Mouse (Mus musculus) embryonic facial prominence, embryonic 12.5 days (tissue): ENCODE results near the gene Ppp1r13b. TPM values are rescaled to one million over a fixed set of nuclear protein-coding genes. Genes with fewer than 3 reads are reported as not detected.

Experiments used
- ATAC-seq: fragments of 200-750 bp; cut with Nextera tagmentation; 2 replicates; pipeline ENCODE4 v1.8.0; 2017; ENCODE audit not compliant: insufficient number of reproducible peaks, insufficient read depth, low FRiP score, low TSS enrichment
- H3K27ac ChIP-seq: fragments of 300-500 bp; sonication (generic); 2 replicates; pipeline ENCODE4 v1.5.1; 2016; ENCODE audit warnings: mild to moderate bottlenecking
- H3K27me3 ChIP-seq: fragments of 300-500 bp; sonication (generic); 2 replicates; pipeline ENCODE4 v1.6.1; 2016; ENCODE audit warnings: mild to moderate bottlenecking, moderate library complexity
- H3K36me3 ChIP-seq: fragments of 300-500 bp; sonication (generic); 2 replicates; pipeline ENCODE4 v1.6.1; 2016; ENCODE audit warnings: mild to moderate bottlenecking
- H3K4me1 ChIP-seq: fragments of 300-500 bp; sonication (generic); 2 replicates; pipeline ENCODE4 v1.6.1; 2016
- H3K4me2 ChIP-seq: fragments of 300-500 bp; sonication (generic); replicated peaks from 2 replicates; pipeline ENCODE4 v1.6.1; 2016; ENCODE audit warnings: mild to moderate bottlenecking, moderate library complexity
- H3K4me3 ChIP-seq: fragments of 300-500 bp; sonication (generic); 2 replicates; pipeline ENCODE4 v1.5.1; 2016; ENCODE audit warnings: mild to moderate bottlenecking
- H3K9ac ChIP-seq: fragments of 300-500 bp; sonication (generic); 2 replicates; pipeline ENCODE4 v1.6.1; 2016; ENCODE audit warnings: mild to moderate bottlenecking, moderate library complexity
- H3K9me3 ChIP-seq: fragments of 300-500 bp; sonication (generic); 2 replicates; pipeline ENCODE4 v1.6.1; 2016; ENCODE audit warnings: mild to moderate bottlenecking, moderate library complexity
- WGBS: fragments of 180-500 bp; shearing (Covaris S2); methylation state at CpG from one replicate; pipeline ENCODE4 v1.1.7; 2016; 5-methylcytosine and 5-hydroxymethylcytosine counted together
- polyA plus RNA-seq: library from polyadenylated mRNA; unstranded; fragments of >200 nt; fragmentation: Nextera tagmentation; extraction: Ambion mirVana; gene quantifications from 2 replicates; pipeline ENCODE4 v1.2.1, GENCODE M21; 2016

Gene Ppp1r13b
- polyA plus RNA-seq, 1 experiment from 2014 or later: 13.5 TPM

GRCm38 (mm10) chr12:111800459-111801183, 107.3 kb downstream of the Ppp1r13b start:
- WGBS: 89% methylated on average over 10 of the region's 10 CpGs
- Histone ChIP-seq H3K4me1 (no peaks in the 10 kb centered on the region), H3K4me2 (no peak overlapping the region), H3K27ac (no peak overlapping the region), H3K36me3 (peaks cover 84% of the 10 kb centered on the region), H3K9ac (no peak overlapping the region), H3K9me3 (no peaks in the 10 kb centered on the region), H3K27me3 (no peaks in the 10 kb centered on the region), H3K4me3 (no peak overlapping the region)
- ATAC-seq: no peak

GRCm38 (mm10) chr12:111798493-111798892, 109.4 kb downstream of the Ppp1r13b start:
- ATAC-seq: no peak
- H3K27ac ChIP-seq: no peak overlapping the region
- no peaks in the 10 kb centered on the region for H3K4me1 ChIP-seq
- no peak overlapping the region for H3K4me3 ChIP-seq
- H3K9ac ChIP-seq: no peak overlapping the region
- peaks cover 84% of the 10 kb centered on the region for H3K36me3 ChIP-seq
- H3K9me3 ChIP-seq: no peaks in the 10 kb centered on the region
- H3K27me3 ChIP-seq: no peaks in the 10 kb centered on the region
- 91% methylated on average over 13 of the region's 13 CpGs for WGBS
- no peak overlapping the region for H3K4me2 ChIP-seq

DNA sequence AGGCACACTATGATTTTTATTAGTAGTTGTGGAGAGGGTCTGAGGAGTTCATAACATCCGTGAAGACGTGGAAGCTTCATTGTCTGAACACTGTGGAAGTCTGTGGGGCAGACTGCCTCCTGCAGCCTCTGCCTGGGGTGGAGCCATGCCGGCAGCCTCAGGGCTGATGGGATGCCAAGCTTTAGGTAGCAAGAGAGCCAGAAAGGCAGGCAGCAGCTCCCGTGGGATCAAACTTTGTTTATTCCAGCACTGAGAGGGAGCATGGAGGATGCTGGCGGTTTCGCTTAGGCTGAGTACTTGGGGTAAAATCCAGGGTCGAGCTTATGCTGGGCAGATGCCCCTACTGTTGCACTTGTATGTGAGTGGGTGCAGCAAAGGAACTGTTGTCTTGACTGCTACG, 110.7 kb downstream of the Ppp1r13b start:
- ATAC-seq: no peak
- H3K9me3 ChIP-seq: no peaks in the 10 kb centered on the region
- H3K36me3 ChIP-seq: peaks cover 87% of the 10 kb centered on the region
- H3K4me1 ChIP-seq: no peaks in the 10 kb centered on the region
- no peak overlapping the region for H3K9ac ChIP-seq
- no peak overlapping the region for H3K4me2 ChIP-seq
- H3K27ac ChIP-seq: no peak overlapping the region
- 81% methylated on average over 8 of the region's 8 CpGs for WGBS
- no peaks in the 10 kb centered on the region for H3K27me3 ChIP-seq
- H3K4me3 ChIP-seq: no peak overlapping the region

DNA sequence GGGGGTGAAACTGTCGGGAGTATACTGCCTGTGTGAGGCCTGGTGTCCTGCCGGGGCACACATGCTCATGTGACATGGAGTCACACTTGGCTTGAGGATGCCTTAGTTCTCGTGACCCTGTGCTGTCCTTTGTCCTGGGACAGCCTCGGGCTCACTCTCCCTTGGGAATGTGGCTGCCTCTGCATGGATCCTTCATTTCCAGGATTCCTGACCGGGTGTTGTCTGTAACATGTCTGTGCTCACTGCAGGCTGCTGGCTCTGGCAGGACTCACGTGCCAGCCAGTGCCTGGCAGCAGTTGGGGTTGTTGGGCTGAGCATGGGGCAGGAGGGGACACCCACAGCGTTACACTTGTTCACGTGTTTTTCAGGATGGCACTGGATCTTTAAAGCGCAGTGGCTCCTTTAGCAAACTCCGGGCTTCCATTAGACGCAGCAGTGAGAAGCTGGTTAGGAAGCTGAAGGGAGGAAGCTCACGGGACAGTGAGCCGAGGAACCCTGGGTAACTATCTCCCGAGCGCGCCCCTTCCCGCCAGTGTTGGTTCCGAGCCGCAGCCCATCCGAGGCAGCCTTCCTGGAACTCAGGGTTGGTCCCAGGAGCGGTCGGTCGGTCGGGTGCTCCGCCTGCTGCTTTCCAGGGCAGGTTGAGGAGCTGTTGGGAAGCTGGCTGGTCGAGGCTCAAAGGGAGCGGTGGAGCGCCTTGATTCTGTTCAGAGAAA, 112.6 kb downstream of the Ppp1r13b start:
- no peaks in the 10 kb centered on the region for H3K4me1 ChIP-seq
- no peak overlapping the region for H3K4me3 ChIP-seq
- no peaks in the 10 kb centered on the region for H3K9me3 ChIP-seq
- peaks cover 92% of the 10 kb centered on the region for H3K36me3 ChIP-seq
- 0 out of 2 replicates have a peak overlapping the region, but pooled peaks have one; percentile 23 for H3K27ac ChIP-seq
- ATAC-seq: no peak
- 92% methylated on average over 28 of the region's 28 CpGs for WGBS
- no peak overlapping the region for H3K9ac ChIP-seq
- no peak overlapping the region for H3K4me2 ChIP-seq
- H3K27me3 ChIP-seq: no peaks in the 10 kb centered on the region

- H3K36me3 ChIP-seq: peaks cover 94% of the 10 kb centered on the region
- H3K9ac ChIP-seq: no peak overlapping the region
- H3K4me2 ChIP-seq: no peak overlapping the region
- no peak overlapping the region for H3K4me3 ChIP-seq
- WGBS: 92% methylated on average over 18 of the region's 18 CpGs
- H3K27ac ChIP-seq: no peak overlapping the region
- H3K9me3 ChIP-seq: no peaks in the 10 kb centered on the region
- H3K27me3 ChIP-seq: no peaks in the 10 kb centered on the region
- no peak for ATAC-seq
- H3K4me1 ChIP-seq: no peaks in the 10 kb centered on the region
Measured at GRCm38 (mm10) chr12:111794526-111795179, 113.3 kb downstream of the Ppp1r13b start.

DNA sequence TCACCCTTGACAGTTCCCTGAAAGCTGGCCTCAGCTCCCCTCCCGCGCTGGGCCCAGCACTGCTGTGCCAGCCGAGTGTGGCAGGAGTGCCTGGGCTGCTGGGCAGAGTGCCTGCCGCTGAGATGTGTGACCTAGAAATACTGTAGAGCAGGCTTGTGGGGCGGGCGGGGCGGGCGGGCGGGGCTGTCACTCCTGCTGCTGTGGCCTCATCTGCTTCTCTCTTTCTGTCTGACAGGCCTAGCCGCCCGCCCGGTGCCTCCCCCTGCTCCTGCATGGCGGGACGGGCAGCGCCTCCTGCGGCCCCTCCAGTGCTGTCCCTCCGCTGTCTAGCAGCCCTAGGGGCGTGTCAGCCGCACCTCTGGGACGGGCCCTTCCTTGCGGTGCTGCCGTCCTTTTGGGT, 113.8 kb downstream of the Ppp1r13b start:
- H3K27ac ChIP-seq: no peak overlapping the region
- 82% methylated on average over 22 of the region's 22 CpGs for WGBS
- H3K36me3 ChIP-seq: peaks cover 95% of the 10 kb centered on the region
- H3K27me3 ChIP-seq: no peaks in the 10 kb centered on the region
- H3K4me2 ChIP-seq: no peak overlapping the region
- no peak overlapping the region for H3K9ac ChIP-seq
- no peaks in the 10 kb centered on the region for H3K4me1 ChIP-seq
- H3K9me3 ChIP-seq: no peaks in the 10 kb centered on the region
- ATAC-seq: no peak; the same call in 1 of the 2 replicates
- H3K4me3 ChIP-seq: no peak overlapping the region

GRCm38 (mm10) chr12:111791474-111792104, 116.3 kb downstream of the Ppp1r13b start:
- no peak overlapping the region for H3K4me2 ChIP-seq
- ATAC-seq: no peak
- WGBS: 90% methylated on average over 13 of the region's 13 CpGs
- H3K27me3 ChIP-seq: no peaks in the 10 kb centered on the region
- no peak overlapping the region for H3K9ac ChIP-seq
- H3K36me3 ChIP-seq: peaks cover 97% of the 10 kb centered on the region
- no peak overlapping the region for H3K4me3 ChIP-seq
- H3K27ac ChIP-seq: no peak overlapping the region
- no peaks in the 10 kb centered on the region for H3K4me1 ChIP-seq
- H3K9me3 ChIP-seq: no peaks in the 10 kb centered on the region

- no peak overlapping the region for H3K4me3 ChIP-seq
- no peak for ATAC-seq
- H3K27me3 ChIP-seq: no peaks in the 10 kb centered on the region
- H3K36me3 ChIP-seq: peaks cover 97% of the 10 kb centered on the region
- no peak overlapping the region for H3K4me2 ChIP-seq
- 93% methylated on average over 7 of the region's 7 CpGs for WGBS
- no peaks in the 10 kb centered on the region for H3K9me3 ChIP-seq
- no peak overlapping the region for H3K9ac ChIP-seq
- no peaks in the 10 kb centered on the region for H3K4me1 ChIP-seq
- H3K27ac ChIP-seq: no peak overlapping the region
Measured at GRCm38 (mm10) chr12:111790631-111791030, 117.3 kb downstream of the Ppp1r13b start.

DNA sequence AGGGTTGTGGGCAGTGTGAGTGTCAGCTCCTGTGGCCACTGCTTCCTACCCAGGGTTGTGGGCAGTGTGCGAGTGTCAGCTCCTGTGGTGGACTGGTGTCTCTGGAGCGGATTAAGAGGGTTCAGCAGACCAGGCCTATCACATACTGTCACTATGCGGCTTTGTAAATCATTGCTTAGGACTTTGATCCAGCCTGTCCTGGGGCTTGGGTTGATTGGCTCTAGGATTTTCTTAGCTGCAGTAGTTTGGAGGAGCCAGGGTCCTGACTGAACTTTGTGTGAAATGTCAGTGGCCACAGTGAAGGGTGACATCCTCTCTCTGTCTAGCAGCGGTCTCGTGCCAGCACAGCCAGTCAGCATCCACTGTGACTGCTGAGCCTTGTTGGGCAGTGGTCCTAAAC, 117.8 kb downstream of the Ppp1r13b start:
- no peak overlapping the region for H3K4me3 ChIP-seq
- 93% methylated on average over 5 of the region's 5 CpGs for WGBS
- ATAC-seq: no peak
- H3K9ac ChIP-seq: no peak overlapping the region
- H3K4me2 ChIP-seq: no peak overlapping the region
- no peaks in the 10 kb centered on the region for H3K27me3 ChIP-seq
- H3K4me1 ChIP-seq: no peaks in the 10 kb centered on the region
- H3K27ac ChIP-seq: no peak overlapping the region
- peaks cover 97% of the 10 kb centered on the region for H3K36me3 ChIP-seq
- H3K9me3 ChIP-seq: no peaks in the 10 kb centered on the region

- no peak overlapping the region for H3K4me3 ChIP-seq
- H3K27me3 ChIP-seq: no peaks in the 10 kb centered on the region
- WGBS: 92% methylated on average over 6 of the region's 6 CpGs
- no peaks in the 10 kb centered on the region for H3K4me1 ChIP-seq
- H3K4me2 ChIP-seq: no peak overlapping the region
- no peak overlapping the region for H3K9ac ChIP-seq
- ATAC-seq: no peak
- no peak overlapping the region for H3K27ac ChIP-seq
- H3K36me3 ChIP-seq: peaks cover 95% of the 10 kb centered on the region
- no peaks in the 10 kb centered on the region for H3K9me3 ChIP-seq
Measured at GRCm38 (mm10) chr12:111787015-111787414, 120.9 kb downstream of the Ppp1r13b start.

GRCm38 (mm10) chr12:111785174-111785573, 122.7 kb downstream of the Ppp1r13b start:
- Histone ChIP-seq H3K9ac (no peak overlapping the region), H3K36me3 (peaks cover 95% of the 10 kb centered on the region), H3K4me1 (no peaks in the 10 kb centered on the region), H3K27ac (no peak overlapping the region), H3K4me2 (no peak overlapping the region), H3K27me3 (no peaks in the 10 kb centered on the region), H3K4me3 (no peak overlapping the region), H3K9me3 (no peaks in the 10 kb centered on the region)
- 75% methylated on average over 15 of the region's 15 CpGs for whole genome bisulfite sequencing
- ATAC-seq: no peak
